Mouse (Mus musculus): ENCODE measurements around the gene Btbd9.

GRCm38 (mm10) chr17:30612075-30612859 is 36.0 kb upstream of the Btbd9 start:
- peak; percentile 82 for TF ChIP-seq POLR2A (IDR thresholded peaks at IDR 0.05; ENCODE audit: low read depth, low read length)
- no peak for TF ChIP-seq CTCF (IDR thresholded peaks at IDR 0.05; ENCODE audit: extremely low read depth, insufficient read length, insufficient replicate concordance, low read depth, low read length)

Measured in small intestine, adult 2 months (tissue).